Mouse (Mus musculus): ENCODE results near the gene Bnip2. TPM values are rescaled to one million over a fixed set of nuclear protein-coding genes. Genes with fewer than 3 reads are reported as not detected.
A peak's percentile ranks its signal among the peaks of the same experiment; 100 is the strongest.

Gene Bnip2
- total and polyA plus RNA-seq, 3 experiments = 54.3 to 104 (median 88.1) TPM

GRCm38 (mm10) chr9:70049839-70050238 lies 60.6 kb downstream of the Bnip2 start:
- peaks cover 0 to 9% of the 10 kb centered on the region in 2 experiments; a peak in 2 of 4 replicates for H3K4me1 ChIP-seq (ENCODE audit: control insufficient read depth in 1 of 2, insufficient read depth in 2 of 2)
- H3K27ac ChIP-seq (ENCODE audit: insufficient read depth, low read depth) = no peak overlapping the region
- in situ Hi-C loops (cut with MboI; ENCODE audit: low pct_ligation_motif_present, low pct_unique_long_range_greater_than_20kb, low sequenced_read_pairs) = no loop called here
- no peaks in the 10 kb centered on the region for H3K9me3 ChIP-seq (replicated peaks; ENCODE audit: low read length)
- H3K9ac ChIP-seq (ENCODE audit: insufficient read depth, low read depth) = no peak overlapping the region
- TF ChIP-seq MAX (IDR thresholded peaks at IDR 0.05; ENCODE audit: low read length) = no peak
- TF ChIP-seq JUN (IDR thresholded peaks at IDR 0.05; ENCODE audit: insufficient read depth, low read depth, low read length) = no peak
- no peak for TF ChIP-seq E2F4 (IDR thresholded peaks at IDR 0.05; ENCODE audit: insufficient replicate concordance, low read depth, low read length)
- no peak for TF ChIP-seq ZMIZ1 (IDR thresholded peaks at IDR 0.05; ENCODE audit: low read depth, low read length)
- no peak for TF ChIP-seq TCF12 (IDR thresholded peaks at IDR 0.05; ENCODE audit: low read depth, low read length)
- no peak for TF ChIP-seq POLR2A (IDR thresholded peaks at IDR 0.05; ENCODE audit: low read depth, low read length)
- no peak for TF ChIP-seq TBP (conservative IDR thresholded peaks at IDR 0.05; ENCODE audit: low read depth, low read length)
- TF ChIP-seq KAT2A (IDR thresholded peaks at IDR 0.05; ENCODE audit: insufficient replicate concordance, low read length) = no peak
- TF ChIP-seq SMC3 (IDR thresholded peaks at IDR 0.05; ENCODE audit: low read depth, low read length) = no peak
- dilution Hi-C loops (cut with MboI; ENCODE audit: extremely low pct_ligation_motif_present, extremely low pct_unique_long_range_greater_than_20kb, low sequenced_read_pairs) = no loop called here
- no peaks in the 10 kb centered on the region for H3K36me3 ChIP-seq (replicated peaks in 1 of 2; ENCODE audit: control insufficient read depth in 1 of 2, insufficient read depth in 1 of 2, low read length in 1 of 2)
- no peak for DNase-seq (ENCODE audit: extremely low read depth)
- no peaks in the 10 kb centered on the region for H3K27me3 ChIP-seq (replicated peaks)
- no peaks in the 10 kb centered on the region for H3K79me2 ChIP-seq (replicated peaks; ENCODE audit: control insufficient read depth, extremely low read depth, insufficient read depth, poor library complexity, severe bottlenecking)
- peak overlapping the region; percentile 8; the same call in 1 of the 2 replicates for H3K4me2 ChIP-seq (ENCODE audit: insufficient read depth, low read depth, poor library complexity, severe bottlenecking)
- H3K4me3 ChIP-seq (replicated peaks in 1 of 3; ENCODE audit: low read depth in 2 of 3, low read length in 2 of 3, poor library complexity in 1 of 3) = no peak overlapping the region

DNA sequence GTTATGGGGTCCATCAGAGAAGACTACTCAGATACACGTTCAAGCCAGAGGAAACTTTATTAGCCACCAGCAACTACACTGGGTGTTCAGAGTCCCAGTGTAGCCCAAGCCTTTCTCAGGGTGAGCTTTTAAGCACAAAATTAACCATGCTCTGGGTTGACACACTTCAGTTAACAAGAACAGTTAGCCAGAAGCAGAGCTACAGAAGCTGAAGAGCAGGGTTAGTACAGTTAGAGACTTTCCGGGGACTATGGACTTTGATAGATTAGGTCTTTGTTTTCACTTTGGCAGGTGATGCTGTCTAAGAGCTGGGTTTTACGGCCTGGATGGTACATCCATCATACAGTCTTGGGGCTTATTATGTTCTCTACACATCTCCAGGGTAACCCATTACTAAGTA lies 63.5 kb downstream of the Bnip2 start:
- Histone ChIP-seq H3K4me1 (ENCODE audit: control insufficient read depth in 1 of 2, insufficient read depth in 2 of 2) (peaks cover 0 to 9% of the 10 kb centered on the region in 2 experiments; a peak in 2 of 4 replicates), H3K9ac (ENCODE audit: insufficient read depth, low read depth) (no peak overlapping the region), H3K79me2 (replicated peaks; ENCODE audit: control insufficient read depth, extremely low read depth, insufficient read depth, poor library complexity, severe bottlenecking) (no peaks in the 10 kb centered on the region), H3K4me2 (ENCODE audit: insufficient read depth, low read depth, poor library complexity, severe bottlenecking) (no peak overlapping the region), H3K36me3 (replicated peaks in 1 of 2; ENCODE audit: control insufficient read depth in 1 of 2, insufficient read depth in 1 of 2, low read length in 1 of 2) (no peaks in the 10 kb centered on the region), H3K4me3 (replicated peaks in 1 of 3; ENCODE audit: low read depth in 2 of 3, low read length in 2 of 3, poor library complexity in 1 of 3) (no peak overlapping the region), H3K27me3 (replicated peaks) (no peaks in the 10 kb centered on the region), H3K27ac (ENCODE audit: insufficient read depth, low read depth) (no peak overlapping the region), H3K9me3 (replicated peaks; ENCODE audit: low read length) (peaks cover 4% of the 10 kb centered on the region)
- dilution Hi-C loops (cut with MboI; ENCODE audit: extremely low pct_ligation_motif_present, extremely low pct_unique_long_range_greater_than_20kb, low sequenced_read_pairs) = no loop called here
- DNase-seq (ENCODE audit: extremely low read depth) = no peak
- no peak for TF ChIP-seq ZMIZ1 (IDR thresholded peaks at IDR 0.05; ENCODE audit: low read depth, low read length)
- no peak for TF ChIP-seq KAT2A (IDR thresholded peaks at IDR 0.05; ENCODE audit: insufficient replicate concordance, low read length)
- no peak for TF ChIP-seq MXI1 (IDR thresholded peaks at IDR 0.05; ENCODE audit: low read depth, low read length)
- no peak for TF ChIP-seq ZC3H11A (IDR thresholded peaks at IDR 0.05; ENCODE audit: low read depth, low read length)
- in situ Hi-C loops (cut with MboI; ENCODE audit: low pct_ligation_motif_present, low pct_unique_long_range_greater_than_20kb, low sequenced_read_pairs) = no loop called here

- Histone ChIP-seq H3K9ac (ENCODE audit: insufficient read depth, low read depth) (no peak overlapping the region), H3K4me2 (ENCODE audit: insufficient read depth, low read depth, poor library complexity, severe bottlenecking) (no peak overlapping the region), H3K4me1 (ENCODE audit: control insufficient read depth in 1 of 2, insufficient read depth in 2 of 2) (peaks cover 0 to 9% of the 10 kb centered on the region in 2 experiments; a peak in 2 of 4 replicates), H3K9me3 (replicated peaks; ENCODE audit: low read length) (peaks cover 4% of the 10 kb centered on the region), H3K4me3 (replicated peaks in 1 of 3; ENCODE audit: low read depth in 2 of 3, low read length in 2 of 3, poor library complexity in 1 of 3) (no peak overlapping the region), H3K79me2 (replicated peaks; ENCODE audit: control insufficient read depth, extremely low read depth, insufficient read depth, poor library complexity, severe bottlenecking) (no peaks in the 10 kb centered on the region), H3K27ac (ENCODE audit: insufficient read depth, low read depth) (no peak overlapping the region), H3K27me3 (replicated peaks) (no peaks in the 10 kb centered on the region), H3K36me3 (replicated peaks in 1 of 2; ENCODE audit: control insufficient read depth in 1 of 2, insufficient read depth in 1 of 2, low read length in 1 of 2) (no peaks in the 10 kb centered on the region)
- TF ChIP-seq CHD1 (IDR thresholded peaks at IDR 0.05; ENCODE audit: low read depth, low read length) (no peak), E2F4 (IDR thresholded peaks at IDR 0.05; ENCODE audit: insufficient replicate concordance, low read depth, low read length) (no peak), ZKSCAN1 (IDR thresholded peaks at IDR 0.05; ENCODE audit: borderline replicate concordance, low read depth, low read length) (no peak), SIN3A (IDR thresholded peaks at IDR 0.05; ENCODE audit: low read length) (no peak), JUN (IDR thresholded peaks at IDR 0.05; ENCODE audit: insufficient read depth, low read depth, low read length) (no peak), MAZ (IDR thresholded peaks at IDR 0.05; ENCODE audit: low read depth, low read length) (no peak)
- DNase-seq (ENCODE audit: extremely low read depth) = no peak
- in situ Hi-C loops (cut with MboI; ENCODE audit: low pct_ligation_motif_present, low pct_unique_long_range_greater_than_20kb, low sequenced_read_pairs) (no loop called here), dilution Hi-C loops (cut with MboI; ENCODE audit: extremely low pct_ligation_motif_present, extremely low pct_unique_long_range_greater_than_20kb, low sequenced_read_pairs) (no loop called here)
Observed at GRCm38 (mm10) chr9:70053411-70053810, 64.1 kb downstream of the Bnip2 start.

All from CH12.LX (cell line).